Mouse (Mus musculus) liver, embryonic 12.5 days (tissue): ENCODE measurements around the gene Eps15l1. TPM values are rescaled to one million over a fixed set of nuclear protein-coding genes. Genes with fewer than 3 reads are reported as not detected.

Experiments used
- ATAC-seq: fragments of 200-750 bp; cut with Nextera tagmentation; 2 replicates; pipeline ENCODE4 v1.8.0; 2017; ENCODE audit warnings: moderate number of reproducible peaks, mild to moderate bottlenecking, moderate library complexity
- H3K27ac ChIP-seq: fragments of 300-500 bp; sonication (generic); 2 replicates; pipeline ENCODE4 v1.5.1; 2016; ENCODE audit warnings: mild to moderate bottlenecking
- H3K27me3 ChIP-seq: fragments of 300-500 bp; sonication (generic); replicated peaks from 2 replicates; pipeline ENCODE4 v1.6.1; 2016; ENCODE audit warnings: mild to moderate bottlenecking, moderate library complexity
- H3K36me3 ChIP-seq: fragments of 300-500 bp; sonication (generic); 2 replicates; pipeline ENCODE4 v1.6.1; 2016; ENCODE audit warnings: mild to moderate bottlenecking, moderate library complexity
- H3K4me1 ChIP-seq: fragments of 300-500 bp; sonication (generic); 2 replicates; pipeline ENCODE4 v1.6.1; 2016
- H3K4me2 ChIP-seq: fragments of 300-500 bp; sonication (generic); 2 replicates; pipeline ENCODE4 v1.6.1; 2016; ENCODE audit warnings: mild to moderate bottlenecking, moderate library complexity
- H3K4me3 ChIP-seq: fragments of 300-500 bp; sonication (generic); 2 replicates; pipeline ENCODE4 v1.5.1; 2016; ENCODE audit warnings: mild to moderate bottlenecking, moderate library complexity
- H3K9ac ChIP-seq: fragments of 300-500 bp; sonication (generic); 2 replicates; pipeline ENCODE4 v1.6.1; 2016; ENCODE audit warnings: mild to moderate bottlenecking, moderate library complexity
- H3K9me3 ChIP-seq: fragments of 300-500 bp; sonication (generic); replicated peaks from 2 replicates; pipeline ENCODE4 v1.6.1; 2016; ENCODE audit warnings: mild to moderate bottlenecking, moderate library complexity
- WGBS: fragments of 180-500 bp; shearing (Covaris S2); methylation state at CpG from one replicate; pipeline ENCODE4 v1.1.7; 2016; ENCODE audit not compliant: insufficient replicate concordance; 5-methylcytosine and 5-hydroxymethylcytosine counted together
- polyA plus RNA-seq: library from polyadenylated mRNA; unstranded; fragments of >200 nt; fragmentation: Nextera tagmentation; extraction: Ambion mirVana; gene quantifications from 2 replicates; pipeline ENCODE4 v1.2.1, GENCODE M21; 2016

Gene Eps15l1
- polyA plus RNA-seq, 1 experiment from 2014 or later, result 29.8 TPM

DNA sequence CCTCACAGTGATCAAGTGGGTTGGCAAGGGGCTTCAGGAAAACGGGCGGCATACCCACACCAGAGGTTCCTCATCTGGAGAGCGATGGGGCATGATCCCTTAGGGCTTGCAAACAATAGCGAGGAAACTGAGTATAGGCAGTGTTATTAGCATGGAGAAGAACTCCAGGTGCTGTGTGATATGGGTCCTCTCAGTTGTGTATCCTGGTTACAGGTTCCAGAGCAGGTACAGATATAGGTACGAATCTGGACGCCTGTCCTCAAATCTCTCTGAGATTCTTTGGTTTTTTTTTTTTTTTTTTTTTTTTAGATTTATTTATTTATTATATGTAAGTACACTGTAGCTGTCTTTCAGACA is 22.7 kb upstream of the Eps15l1 start:
- peak overlapping the region; percentile 72; the same call in 1 of the 2 replicates for H3K27ac ChIP-seq
- ATAC-seq, result peak; percentile 50

DNA sequence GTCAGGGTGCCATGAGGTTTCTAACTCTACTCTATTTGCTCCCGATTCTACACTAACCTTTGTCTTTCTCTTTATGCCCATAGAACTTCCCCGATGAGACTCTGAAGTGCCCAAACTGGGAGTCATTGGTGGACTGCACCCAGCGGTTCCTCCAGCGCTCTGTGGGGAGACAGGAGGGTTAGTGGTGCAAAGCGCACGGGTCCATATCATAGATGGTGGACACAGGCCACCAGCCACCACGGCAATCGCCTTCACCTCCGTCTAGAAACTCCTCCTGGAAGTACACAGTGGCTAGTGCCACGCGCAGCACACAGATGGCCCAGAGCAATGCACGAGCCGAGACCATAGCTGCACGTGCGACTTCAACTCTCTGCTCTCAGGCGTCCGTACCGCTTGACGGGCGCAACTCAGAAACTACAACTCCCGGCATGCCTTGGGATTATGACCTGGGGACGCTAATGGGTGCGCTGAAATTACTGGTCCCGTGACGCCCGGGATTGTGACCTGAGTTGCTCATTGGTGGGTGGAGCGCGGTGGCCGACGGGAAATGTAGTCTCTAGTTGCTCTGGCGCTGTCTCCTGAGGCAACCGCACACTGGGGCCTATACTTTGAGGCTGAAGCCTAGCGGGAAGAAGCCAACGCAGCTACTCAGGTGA is 22.2 kb upstream of the Eps15l1 start, which contains the start of the genes Calr3 and 1700030K09Rik:
Gene Calr3 (minus strand): TSS at position 533 of the 656 bp plus-strand sequence.
Gene 1700030K09Rik (plus strand): TSS at position 543 of the 656 bp plus-strand sequence.
- Histone ChIP-seq H3K9me3 (no peaks in the 10 kb centered on the region), H3K27me3 (no peaks in the 10 kb centered on the region), H3K4me1 (peaks cover 11% of the 10 kb centered on the region), H3K4me3 (peak within 1 kb of the TSS; percentile 56), H3K27ac (peak within 1 kb of the TSS; percentile 72; the same call in 1 of the 2 replicates), H3K36me3 (peaks cover 17% of the 10 kb centered on the region), H3K4me2 (peak within 1 kb of the TSS; percentile 76), H3K9ac (peak within 1 kb of the TSS; percentile 72)
- WGBS, result 4% methylated on average over 34 of the region's 34 CpGs
- ATAC-seq, result peak; percentile 98

More for the DNA sequence above, 22.7 kb upstream of the Eps15l1 start:
- Histone ChIP-seq H3K9me3 (no peaks in the 10 kb centered on the region), H3K4me2 (peak overlapping the region; percentile 76), H3K4me3 (peak overlapping the region; percentile 56), H3K36me3 (peaks cover 20% of the 10 kb centered on the region), H3K9ac (peak overlapping the region; percentile 70), H3K27me3 (no peaks in the 10 kb centered on the region), H3K4me1 (peaks cover 11% of the 10 kb centered on the region)
- WGBS, result 24% methylated on average over 6 of the region's 6 CpGs

DNA sequence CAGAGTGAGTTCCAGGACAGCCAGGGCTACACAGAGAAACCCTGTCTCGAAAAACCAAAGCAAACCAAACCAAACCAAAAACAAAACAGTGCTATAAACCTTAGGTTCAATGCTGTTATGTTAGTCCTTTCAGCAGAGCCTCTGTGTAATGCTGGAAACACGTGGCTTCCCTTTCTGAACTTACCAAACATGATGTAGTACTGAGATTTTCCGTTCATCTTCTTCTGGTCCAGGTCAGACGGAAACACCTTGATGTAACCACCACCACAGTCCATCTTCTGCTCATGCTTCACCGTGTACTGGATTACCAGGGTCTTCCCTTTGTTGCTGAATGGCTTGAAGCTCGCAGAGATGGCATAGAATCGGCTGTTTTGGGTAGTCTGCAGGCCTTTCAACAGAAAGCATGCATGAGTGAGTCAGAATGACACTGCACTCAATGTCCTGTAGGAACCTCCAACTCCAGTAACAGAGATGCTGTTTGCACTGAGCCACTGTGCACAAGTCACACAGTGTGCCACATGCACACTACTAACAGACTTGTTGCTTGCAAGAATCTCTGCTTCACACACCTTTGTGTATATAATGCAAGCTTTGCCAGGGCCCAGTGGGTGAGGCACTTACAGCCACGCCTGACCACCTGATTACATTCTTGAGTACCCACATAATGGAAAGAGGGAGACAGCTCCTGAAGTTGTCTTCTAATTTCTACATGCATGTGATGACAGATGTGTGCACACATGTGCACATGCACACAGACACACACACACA is 17.2 kb upstream of the Eps15l1 start:
- no peak for ATAC-seq
- no peaks in the 10 kb centered on the region for H3K9me3 ChIP-seq
- H3K4me1 ChIP-seq, result peaks cover 14% of the 10 kb centered on the region
- no peak overlapping the region for H3K4me2 ChIP-seq
- H3K27me3 ChIP-seq, result no peaks in the 10 kb centered on the region
- no peak overlapping the region for H3K9ac ChIP-seq
- H3K36me3 ChIP-seq, result no peaks in the 10 kb centered on the region
- no peak overlapping the region for H3K4me3 ChIP-seq
- no peak overlapping the region for H3K27ac ChIP-seq
- WGBS, result 64% methylated on average over 8 of the region's 8 CpGs

DNA sequence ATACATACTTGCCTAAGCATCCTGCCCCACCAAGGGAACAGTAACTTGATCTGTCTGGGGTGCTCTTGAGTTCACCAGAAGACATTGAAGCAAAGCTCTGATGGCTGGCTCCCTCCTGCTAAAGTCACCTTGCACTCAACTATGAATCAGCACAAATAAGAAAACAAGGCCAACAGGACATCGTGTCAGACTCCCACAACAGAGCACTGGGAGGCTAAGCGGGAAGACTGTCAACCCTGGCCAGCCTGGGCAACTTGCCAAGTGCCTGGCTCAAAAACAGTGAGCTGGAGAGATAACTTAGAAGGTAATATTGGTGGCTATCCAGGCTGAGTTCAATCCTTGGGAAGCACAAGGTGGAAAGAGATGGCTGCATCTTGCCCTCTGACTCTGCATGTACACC is 13.7 kb upstream of the Eps15l1 start:
- H3K4me2 ChIP-seq, result no peak overlapping the region
- no peaks in the 10 kb centered on the region for H3K36me3 ChIP-seq
- H3K27ac ChIP-seq, result no peak overlapping the region
- WGBS, result 41% methylated on average over 2 of the region's 2 CpGs
- peaks cover 4% of the 10 kb centered on the region; the same call in 1 of the 2 replicates for H3K4me1 ChIP-seq
- H3K9me3 ChIP-seq, result no peaks in the 10 kb centered on the region
- H3K9ac ChIP-seq, result no peak overlapping the region
- H3K4me3 ChIP-seq, result no peak overlapping the region
- H3K27me3 ChIP-seq, result no peaks in the 10 kb centered on the region
- no peak for ATAC-seq

DNA sequence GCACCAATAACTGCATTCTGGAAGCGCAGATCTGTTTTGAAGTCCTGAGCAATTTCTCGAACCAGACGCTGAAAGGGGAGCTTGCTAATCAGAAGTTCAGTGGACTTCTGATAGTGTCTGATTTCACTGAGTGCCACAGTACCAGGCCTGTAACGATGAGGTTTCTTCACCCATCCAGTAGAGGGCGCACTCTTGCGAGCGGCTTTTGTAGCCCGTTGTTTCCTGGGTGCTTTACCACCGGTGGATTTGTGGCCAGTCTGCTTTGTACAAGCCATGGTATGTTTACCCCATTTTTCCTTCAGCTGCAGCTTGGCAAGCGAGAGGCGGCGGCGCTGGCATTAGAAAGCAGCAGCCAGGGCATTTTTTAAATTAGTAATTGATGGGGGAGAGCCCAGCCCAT is 8.4 kb upstream of the Eps15l1 start:
- 42% methylated on average over 13 of the region's 13 CpGs for WGBS
- H3K9ac ChIP-seq, result no peak overlapping the region
- no peak overlapping the region for H3K27ac ChIP-seq
- H3K27me3 ChIP-seq, result no peaks in the 10 kb centered on the region
- H3K36me3 ChIP-seq, result no peaks in the 10 kb centered on the region
- no peak for ATAC-seq
- no peak overlapping the region for H3K4me3 ChIP-seq
- H3K9me3 ChIP-seq, result no peaks in the 10 kb centered on the region
- H3K4me1 ChIP-seq, result peaks cover 6% of the 10 kb centered on the region; the same call in 1 of the 2 replicates
- no peak overlapping the region for H3K4me2 ChIP-seq

DNA sequence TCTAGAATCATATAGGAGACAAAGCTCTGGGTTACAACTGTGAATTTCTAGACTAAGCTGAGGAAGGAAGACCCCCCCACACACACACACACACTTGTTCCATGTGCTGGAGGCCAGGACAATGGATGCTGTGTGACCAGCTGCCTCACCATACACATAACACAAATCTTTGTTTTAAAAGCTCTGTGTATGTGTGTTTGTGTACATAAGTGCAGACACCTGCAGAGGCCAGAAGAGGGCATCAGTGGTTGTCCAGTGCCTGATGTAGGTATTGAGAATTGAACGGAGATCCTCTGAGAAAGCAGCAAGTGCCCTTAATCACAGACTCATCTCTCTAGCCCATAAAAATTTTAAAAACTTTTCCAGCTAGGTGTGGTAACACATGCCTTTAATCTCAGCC is 1.7 kb upstream of the Eps15l1 start:
- 68% methylated on average over 1 of the region's 1 CpGs for WGBS
- H3K27me3 ChIP-seq, result no peaks in the 10 kb centered on the region
- H3K4me1 ChIP-seq, result peaks cover 43% of the 10 kb centered on the region
- H3K9me3 ChIP-seq, result no peaks in the 10 kb centered on the region
- no peak overlapping the region for H3K4me3 ChIP-seq
- ATAC-seq, result no peak
- no peak overlapping the region for H3K9ac ChIP-seq
- H3K4me2 ChIP-seq, result no peak overlapping the region
- H3K27ac ChIP-seq, result no peak overlapping the region
- H3K36me3 ChIP-seq, result peaks cover 12% of the 10 kb centered on the region

DNA sequence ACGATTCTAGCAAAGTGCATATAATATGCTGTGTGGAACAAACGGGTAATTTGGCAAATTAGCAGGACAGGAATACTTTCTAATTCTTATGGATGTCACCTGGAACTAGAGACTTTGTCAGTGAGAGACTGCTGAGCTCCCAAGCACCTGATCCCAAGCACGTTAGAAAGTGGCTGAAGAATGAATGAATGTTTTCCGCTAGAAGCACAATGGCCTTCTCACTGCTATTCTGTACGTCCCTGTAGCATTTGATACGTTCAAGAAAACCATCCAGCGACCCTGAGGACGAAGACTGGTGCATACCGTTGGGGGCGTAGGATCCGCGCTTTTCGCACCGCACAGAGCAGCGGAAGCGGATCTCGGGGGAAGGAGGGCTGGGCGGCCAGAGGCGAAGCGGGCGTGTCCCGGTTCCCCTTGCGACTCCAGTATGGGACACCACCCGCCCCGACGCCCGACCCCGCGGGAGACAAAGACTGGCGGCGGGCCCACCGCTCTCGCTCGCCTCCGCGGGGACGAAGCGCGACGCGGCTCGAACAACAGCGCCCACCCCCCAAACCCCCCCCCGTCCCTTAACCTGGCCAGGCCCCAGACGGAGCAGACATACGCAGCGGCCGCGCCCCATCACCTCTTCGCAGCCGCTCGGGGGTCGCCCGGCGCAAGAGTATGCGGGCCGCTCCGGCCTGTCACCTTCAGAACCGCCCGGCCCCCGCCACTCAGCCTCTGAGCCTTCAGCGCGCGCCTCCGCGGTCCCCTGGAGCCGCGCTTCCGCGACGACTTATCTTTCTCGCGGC is 494 bp downstream of the Eps15l1 start:
- WGBS, result 4% methylated on average over 73 of the region's 73 CpGs
- peaks cover 65% of the 10 kb centered on the region for H3K4me1 ChIP-seq
- ATAC-seq, result peak; percentile 38

DNA sequence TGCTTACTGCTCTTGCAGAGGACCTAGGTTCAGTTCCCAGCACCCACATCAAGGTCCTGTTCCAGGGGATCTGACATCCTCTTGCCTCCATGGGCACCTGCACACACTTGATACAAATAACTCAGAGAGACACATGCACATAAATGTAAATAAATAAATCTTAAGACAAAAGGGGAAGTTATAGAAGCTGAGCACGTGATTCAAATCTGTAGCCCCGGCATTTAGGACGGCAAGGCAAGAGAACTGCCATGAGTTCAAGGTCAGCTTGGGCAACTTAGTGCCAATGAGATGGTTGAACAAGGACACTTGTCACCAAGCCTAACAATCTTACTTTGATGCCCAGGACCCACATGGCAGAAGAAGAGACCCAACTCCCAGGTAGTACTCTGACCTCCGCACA is 3.2 kb downstream of the Eps15l1 start:
- WGBS, result 85% methylated on average over 4 of the region's 4 CpGs
- no peak overlapping the region for H3K4me3 ChIP-seq
- no peak overlapping the region; the same call in 1 of the 2 replicates for H3K9ac ChIP-seq
- no peaks in the 10 kb centered on the region for H3K9me3 ChIP-seq
- H3K27me3 ChIP-seq, result no peaks in the 10 kb centered on the region
- H3K36me3 ChIP-seq, result peaks cover 19% of the 10 kb centered on the region
- H3K27ac ChIP-seq, result peak overlapping the region; percentile 96; the same call in 1 of the 2 replicates
- ATAC-seq, result no peak
- H3K4me2 ChIP-seq, result no peak overlapping the region
- peaks cover 88% of the 10 kb centered on the region for H3K4me1 ChIP-seq

More for the DNA sequence above, 494 bp downstream of the Eps15l1 start:
- Histone ChIP-seq H3K36me3 (peaks cover 16% of the 10 kb centered on the region), H3K4me3 (peak overlapping the region; percentile 93), H3K4me2 (peak overlapping the region; percentile 91), H3K9me3 (no peaks in the 10 kb centered on the region), H3K27me3 (no peaks in the 10 kb centered on the region), H3K27ac (peak overlapping the region; percentile 97), H3K9ac (peak overlapping the region; percentile 97)

DNA sequence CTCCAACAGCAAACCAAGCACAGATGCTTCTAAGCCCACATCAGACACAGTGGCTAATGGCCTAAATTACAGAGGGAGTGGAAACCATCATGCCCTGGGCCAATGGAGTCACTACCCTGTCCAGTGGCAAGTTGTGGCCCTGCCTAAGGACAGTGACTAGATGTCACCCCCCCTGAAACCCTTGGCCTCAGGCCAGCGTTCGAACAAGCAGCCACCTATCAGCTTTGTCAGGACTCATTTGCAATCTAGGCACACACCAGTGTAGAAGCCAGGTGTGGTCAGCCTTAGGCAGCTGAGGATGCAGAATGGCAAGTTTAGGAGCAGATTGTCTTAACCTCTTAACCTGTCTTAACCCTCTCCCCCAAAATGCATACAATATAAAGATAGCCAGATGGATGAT is 6.0 kb downstream of the Eps15l1 start:
- H3K9me3 ChIP-seq, result no peaks in the 10 kb centered on the region
- peak overlapping the region; percentile 96 for H3K27ac ChIP-seq
- peak overlapping the region; percentile 59 for H3K9ac ChIP-seq
- H3K27me3 ChIP-seq, result no peaks in the 10 kb centered on the region
- 46% methylated on average over 2 of the region's 2 CpGs for WGBS
- peak; percentile 10 for ATAC-seq
- H3K4me3 ChIP-seq, result no peak overlapping the region
- peaks cover 100% of the 10 kb centered on the region for H3K4me1 ChIP-seq
- H3K36me3 ChIP-seq, result peaks cover 35% of the 10 kb centered on the region
- H3K4me2 ChIP-seq, result peak overlapping the region; percentile 75

DNA sequence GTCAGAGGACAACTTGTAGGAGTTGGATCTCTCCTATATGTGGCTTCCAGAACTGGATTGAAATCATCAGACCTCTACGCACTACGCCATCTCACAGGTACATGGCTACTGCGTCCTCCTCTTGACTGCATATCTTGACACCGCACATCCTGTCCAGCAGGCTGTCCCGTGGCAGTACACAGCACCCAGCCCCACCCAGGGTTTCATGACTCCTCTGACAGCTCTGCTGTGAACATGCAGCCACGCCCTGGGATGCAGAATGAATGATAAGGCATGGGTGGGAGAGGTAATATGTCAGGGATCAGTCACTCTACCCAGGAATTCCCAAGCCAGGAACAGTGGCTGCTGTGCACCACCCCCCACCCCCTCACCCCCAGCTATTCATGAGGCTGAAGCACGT is 7.4 kb downstream of the Eps15l1 start:
- Histone ChIP-seq H3K4me2 (peak overlapping the region; percentile 75), H3K27ac (peak overlapping the region; percentile 96)

DNA sequence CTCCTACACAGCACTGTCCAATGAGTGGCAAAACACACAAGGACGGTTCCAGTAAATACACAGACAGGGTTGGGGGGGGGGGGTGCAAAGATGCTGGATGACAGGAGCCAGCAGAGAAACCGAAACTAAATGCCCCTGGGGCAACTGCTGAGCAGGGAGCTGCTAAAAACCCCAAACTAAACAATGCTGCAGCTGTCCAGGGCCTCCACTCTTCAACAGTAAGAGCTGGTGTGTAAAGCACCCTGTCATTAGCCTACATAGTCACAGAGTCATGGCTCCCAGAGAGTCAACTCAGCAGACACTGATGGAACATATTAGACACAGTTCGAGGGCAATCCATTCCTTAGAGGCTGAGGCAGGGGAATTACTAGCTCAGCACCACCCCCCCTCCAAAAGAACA is 11.8 kb downstream of the Eps15l1 start:
- ATAC-seq, result no peak
- Histone ChIP-seq H3K27ac (peak overlapping the region; percentile 48; the same call in 1 of the 2 replicates), H3K9me3 (no peaks in the 10 kb centered on the region), H3K36me3 (peaks cover 21% of the 10 kb centered on the region), H3K4me1 (peaks cover 81% of the 10 kb centered on the region), H3K4me3 (no peak overlapping the region), H3K4me2 (no peak overlapping the region), H3K27me3 (no peaks in the 10 kb centered on the region), H3K9ac (no peak overlapping the region)
- 61% methylated on average over 3 of the region's 3 CpGs for WGBS

More for the DNA sequence above, 7.4 kb downstream of the Eps15l1 start:
- ATAC-seq, result peak; percentile 99
- Histone ChIP-seq H3K27me3 (no peaks in the 10 kb centered on the region), H3K4me3 (peak overlapping the region; percentile 39), H3K36me3 (peaks cover 36% of the 10 kb centered on the region), H3K9ac (peak overlapping the region; percentile 65), H3K4me1 (peaks cover 99% of the 10 kb centered on the region), H3K9me3 (no peaks in the 10 kb centered on the region)
- WGBS, result 21% methylated on average over 7 of the region's 7 CpGs
